Mouse (Mus musculus) hindbrain, postnatal 0 days (tissue): Measurements from ENCODE around the gene Slc7a11. TPM values are rescaled to one million over a fixed set of nuclear protein-coding genes. Genes with fewer than 3 reads are reported as not detected.

Source experiments
- ATAC-seq: fragments of 200-750 bp; cut with Nextera tagmentation; 2 replicates; pipeline ENCODE4 v1.8.0; 2017; ENCODE audit warnings: mild to moderate bottlenecking, moderate TSS enrichment, moderate library complexity
- DNase-seq: peaks from one replicate; pipeline ENCODE4 v3.0.0-alpha.2; 2015; ENCODE audit warnings: low spot score
- H3K27ac ChIP-seq: fragments of 300-500 bp; sonication (generic); 2 replicates; pipeline ENCODE4 v1.5.1; 2014; ENCODE audit warnings: mild to moderate bottlenecking
- H3K27me3 ChIP-seq: fragments of 300-500 bp; sonication (generic); 2 replicates; pipeline ENCODE4 v1.6.1; 2014; ENCODE audit warnings: low read length, mixed read lengths; ENCODE audit not compliant: insufficient read depth
- H3K36me3 ChIP-seq: fragments of 300-500 bp; sonication (generic); 2 replicates; pipeline ENCODE4 v1.6.1; 2014; ENCODE audit warnings: low read length, mixed read lengths; ENCODE audit not compliant: insufficient read depth
- H3K4me1 ChIP-seq: fragments of 300-500 bp; sonication (generic); 2 replicates; pipeline ENCODE4 v1.6.1; 2014; ENCODE audit warnings: antibody characterized with exemption, low read length, mixed read lengths; ENCODE audit not compliant: insufficient read depth
- H3K4me2 ChIP-seq: fragments of 300-500 bp; sonication (generic); 2 replicates; pipeline ENCODE4 v1.6.1; 2014; ENCODE audit warnings: low read depth, mild to moderate bottlenecking, low read length, moderate library complexity, mixed read lengths
- H3K4me3 ChIP-seq: fragments of 300-500 bp; sonication (generic); 2 replicates; pipeline ENCODE4 v1.5.1; 2014; ENCODE audit warnings: low read length
- H3K9ac ChIP-seq: fragments of 300-500 bp; sonication (generic); replicated peaks from 2 replicates; pipeline ENCODE4 v1.6.1; 2014; ENCODE audit warnings: mild to moderate bottlenecking, low read length, moderate library complexity, mixed read lengths
- H3K9me3 ChIP-seq: fragments of 300-500 bp; sonication (generic); 2 replicates; pipeline ENCODE4 v1.6.1; 2016; ENCODE audit warnings: low read length, mixed read lengths
- CTCF ChIP-seq: IDR thresholded peaks from 2 replicates; pipeline ENCODE4 v1.5.1; 2016; ENCODE audit warnings: antibody characterized with exemption, control low read depth, low read depth
- whole genome bisulfite sequencing: fragments of 180-500 bp; shearing (Covaris S2); extraction: QIAGEN DNeasy Blood & Tissue Kit; methylation state at CpG from one replicate; pipeline ENCODE4 v1.1.7; 2014; 5-methylcytosine and 5-hydroxymethylcytosine counted together
- polyA plus RNA-seq: library from polyadenylated mRNA; unstranded; fragments of >200 nt; fragmentation: Nextera tagmentation; extraction: Ambion mirVana; gene quantifications from 2 replicates; pipeline ENCODE4 v1.2.1, GENCODE M21; 2015
- total RNA-seq: library from RNA; depleted of rRNA; stranded (reverse); fragments of >200 nt; gene quantifications from 2 replicates; pipeline ENCODE4 v1.2.3, GENCODE M21; 2014; rRNA removed

Slc7a11 gene
- total RNA-seq (18.0 TPM in 2 replicates), polyA plus RNA-seq (4.1 and 4.8 TPM in 2 replicates)

GRCm38 (mm10) chr3:50443421-50443916, at the start of gene Slc7a11:
TSS of gene Slc7a11 (minus strand) at chr3:50443614.
- H3K27ac ChIP-seq = peak within 1 kb of the TSS; percentile 45; the same call in 1 of the 2 replicates
- no peaks in the 10 kb centered on the region; the same call in 1 of the 2 replicates for H3K4me1 ChIP-seq
- no peaks in the 10 kb centered on the region for H3K9me3 ChIP-seq
- H3K36me3 ChIP-seq = no peaks in the 10 kb centered on the region
- H3K9ac ChIP-seq = no peak within 1 kb of the TSS; the same call in 1 of the 2 replicates
- peak within 1 kb of the TSS; percentile 32 for H3K4me3 ChIP-seq
- WGBS = 3% methylated on average over 11 of the region's 11 CpGs
- TF ChIP-seq CTCF = no peak
- no peaks in the 10 kb centered on the region for H3K27me3 ChIP-seq
- peak; percentile 69 for DNase-seq
- H3K4me2 ChIP-seq = peak within 1 kb of the TSS; percentile 53
- ATAC-seq = peak; percentile 64

DNA sequence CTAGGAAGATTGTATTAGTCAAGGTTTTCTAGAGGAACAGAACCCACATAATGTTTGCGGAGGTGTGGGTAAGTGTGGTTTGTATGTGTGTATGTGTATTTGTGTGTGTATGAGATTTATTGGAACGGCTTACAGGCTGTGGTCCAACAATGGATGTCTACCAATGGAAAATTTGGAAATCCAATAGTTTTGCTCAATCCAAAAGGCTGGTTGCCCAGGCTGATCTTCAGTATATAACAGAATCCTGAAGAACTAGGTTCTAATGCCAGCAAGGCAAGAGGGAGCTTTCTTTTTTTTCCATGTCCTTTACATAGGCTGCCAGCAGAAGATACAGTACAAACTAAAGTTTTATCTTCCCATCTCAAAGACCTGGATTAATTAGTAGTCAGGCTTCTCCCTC, 48.3 kb upstream of the Slc7a11 start:
- no peak overlapping the region for H3K9ac ChIP-seq
- no peak for TF ChIP-seq CTCF
- whole genome bisulfite sequencing = 94% methylated on average over 2 of the region's 2 CpGs

DNA sequence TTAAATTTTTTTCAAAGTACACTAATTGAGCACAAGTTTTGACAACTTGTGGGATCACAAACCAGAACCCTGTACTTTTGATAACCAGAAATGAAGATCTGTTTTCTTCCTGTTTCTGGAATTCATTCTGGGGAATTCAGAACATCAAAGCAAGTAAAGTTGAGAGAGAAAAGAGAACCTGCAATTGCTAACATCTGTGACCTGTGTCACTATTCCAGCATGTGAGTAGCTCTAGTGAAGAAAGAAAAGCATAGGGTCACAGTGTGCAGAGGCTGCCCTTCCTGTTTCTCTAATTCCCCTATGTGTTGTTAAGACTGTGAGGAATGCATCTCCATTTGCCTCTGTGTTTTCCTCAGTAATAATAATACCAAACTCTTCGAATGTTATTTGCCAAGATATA, 40.7 kb upstream of the Slc7a11 start:
- 92% methylated on average over 1 of the region's 1 CpGs for WGBS
- no peak overlapping the region for H3K9ac ChIP-seq
- no peak for DNase-seq
- no peak overlapping the region for H3K4me3 ChIP-seq
- H3K4me2 ChIP-seq = no peak overlapping the region
- no peaks in the 10 kb centered on the region for H3K36me3 ChIP-seq
- H3K27ac ChIP-seq = no peak overlapping the region
- no peak for TF ChIP-seq CTCF
- ATAC-seq = no peak
- no peaks in the 10 kb centered on the region for H3K4me1 ChIP-seq
- no peaks in the 10 kb centered on the region for H3K9me3 ChIP-seq
- no peaks in the 10 kb centered on the region for H3K27me3 ChIP-seq

More for the DNA sequence above, 48.3 kb upstream of the Slc7a11 start:
- Histone ChIP-seq H3K27ac (no peak overlapping the region), H3K4me1 (no peaks in the 10 kb centered on the region), H3K27me3 (no peaks in the 10 kb centered on the region), H3K4me2 (no peak overlapping the region), H3K9me3 (no peaks in the 10 kb centered on the region), H3K36me3 (no peaks in the 10 kb centered on the region), H3K4me3 (no peak overlapping the region)
- ATAC-seq (no peak), DNase-seq (no peak)

DNA sequence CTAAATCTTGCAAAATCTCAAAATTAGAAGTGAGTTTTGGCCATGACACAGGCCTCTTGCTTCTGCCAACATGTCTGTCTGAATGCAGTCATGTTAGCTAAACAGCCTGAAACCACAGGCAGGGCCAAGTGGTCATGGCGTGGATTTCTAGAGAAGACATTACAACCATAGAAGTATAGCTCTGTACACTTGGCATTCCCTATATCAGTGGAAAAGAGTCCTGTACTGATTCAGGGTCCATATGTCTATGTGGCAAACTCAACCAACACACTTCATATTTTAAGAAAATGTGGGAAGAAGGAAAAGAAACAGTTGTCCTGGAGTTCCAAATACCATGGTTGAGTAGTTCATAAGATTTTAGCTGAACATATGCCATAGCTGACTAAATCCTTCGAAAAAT, 18.8 kb upstream of the Slc7a11 start:
- H3K27me3 ChIP-seq = no peaks in the 10 kb centered on the region
- no peak overlapping the region for H3K4me2 ChIP-seq
- DNase-seq = no peak
- no peak for TF ChIP-seq CTCF
- no peaks in the 10 kb centered on the region for H3K4me1 ChIP-seq
- H3K9ac ChIP-seq = no peak overlapping the region
- no peak for ATAC-seq
- 86% methylated on average over 2 of the region's 2 CpGs for WGBS
- no peak overlapping the region for H3K4me3 ChIP-seq
- H3K27ac ChIP-seq = no peak overlapping the region
- H3K9me3 ChIP-seq = no peaks in the 10 kb centered on the region
- H3K36me3 ChIP-seq = no peaks in the 10 kb centered on the region

- no peak for TF ChIP-seq CTCF
- DNase-seq (no peak), ATAC-seq (no peak)
- no peaks in the 10 kb centered on the region for H3K27me3 ChIP-seq
- H3K9ac ChIP-seq = no peak overlapping the region
- no peak overlapping the region for H3K4me3 ChIP-seq
- no peak overlapping the region for H3K4me2 ChIP-seq
- no peaks in the 10 kb centered on the region for H3K4me1 ChIP-seq
- no peaks in the 10 kb centered on the region for H3K36me3 ChIP-seq
- no peak overlapping the region for H3K27ac ChIP-seq
- H3K9me3 ChIP-seq = no peaks in the 10 kb centered on the region
- WGBS = 90% methylated on average over 5 of the region's 5 CpGs
Observed at GRCm38 (mm10) chr3:50457136-50457535, 13.7 kb upstream of the Slc7a11 start.

- no peaks in the 10 kb centered on the region for H3K4me1 ChIP-seq
- TF ChIP-seq CTCF = no peak
- H3K36me3 ChIP-seq = no peaks in the 10 kb centered on the region
- no peak overlapping the region for H3K4me2 ChIP-seq
- 46% methylated on average over 4 of the region's 4 CpGs for WGBS
- no peaks in the 10 kb centered on the region for H3K9me3 ChIP-seq
- no peaks in the 10 kb centered on the region for H3K27me3 ChIP-seq
- no peak for ATAC-seq
- H3K9ac ChIP-seq = no peak overlapping the region
- DNase-seq = no peak
- no peak overlapping the region for H3K27ac ChIP-seq
- H3K4me3 ChIP-seq = no peak overlapping the region
Observed at GRCm38 (mm10) chr3:50456564-50456963, 13.2 kb upstream of the Slc7a11 start.

- Histone ChIP-seq H3K36me3 (no peaks in the 10 kb centered on the region), H3K27me3 (no peaks in the 10 kb centered on the region), H3K4me1 (no peaks in the 10 kb centered on the region), H3K4me2 (no peak overlapping the region), H3K9ac (no peak overlapping the region), H3K27ac (no peak overlapping the region), H3K4me3 (no peak overlapping the region), H3K9me3 (no peaks in the 10 kb centered on the region)
- ATAC-seq (no peak), DNase-seq (no peak)
- 76% methylated on average over 1 of the region's 1 CpGs for WGBS
- no peak for TF ChIP-seq CTCF
Observed at GRCm38 (mm10) chr3:50456023-50456422, 12.6 kb upstream of the Slc7a11 start.
